Mouse (Mus musculus): ENCODE results near the gene Mrps7. TPM values are rescaled to one million over a fixed set of nuclear protein-coding genes. Genes with fewer than 3 reads are reported as not detected.

Mrps7 gene
- polyA plus RNA-seq, 1 experiment from 2014 or later: 90.4 TPM

DNA sequence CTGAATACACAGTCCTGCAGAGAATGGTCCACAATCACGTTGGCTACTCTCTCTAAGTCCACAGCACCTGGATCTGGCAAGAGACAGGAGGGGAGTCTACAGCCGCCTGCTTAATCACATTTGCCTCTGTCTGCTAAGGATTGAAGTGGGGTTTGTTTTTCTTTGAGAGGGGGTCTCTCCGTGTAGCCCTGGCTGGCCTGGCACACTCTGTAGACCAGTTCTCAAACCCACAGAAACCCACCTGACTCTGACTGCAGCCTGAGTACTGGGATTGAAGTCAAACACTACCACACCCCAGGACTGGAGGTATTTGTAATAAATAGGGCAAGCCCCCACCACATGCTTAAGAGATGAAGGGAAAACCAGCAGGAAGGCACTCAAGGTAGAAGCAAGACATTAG lies 5.9 kb downstream of the Mrps7 start:
- Histone ChIP-seq H3K9me3 (replicated peaks) (no peaks in the 10 kb centered on the region), H3K36me3 (peaks cover 53% of the 10 kb centered on the region), H3K27me3 (replicated peaks) (no peaks in the 10 kb centered on the region), H3K4me1 (replicated peaks) (peaks cover 31% of the 10 kb centered on the region), H3K9ac (0 out of 2 replicates have a peak overlapping the region, but pooled peaks have one; percentile 17), H3K27ac (ENCODE audit: poor library complexity, severe bottlenecking) (no peak overlapping the region), H3K4me3 (no peak overlapping the region), H3K4me2 (no peak overlapping the region)
- no peak for ATAC-seq (ENCODE audit: insufficient number of reproducible peaks, low FRiP score)
- 65% methylated on average over 3 of the region's 3 CpGs for WGBS

DNA sequence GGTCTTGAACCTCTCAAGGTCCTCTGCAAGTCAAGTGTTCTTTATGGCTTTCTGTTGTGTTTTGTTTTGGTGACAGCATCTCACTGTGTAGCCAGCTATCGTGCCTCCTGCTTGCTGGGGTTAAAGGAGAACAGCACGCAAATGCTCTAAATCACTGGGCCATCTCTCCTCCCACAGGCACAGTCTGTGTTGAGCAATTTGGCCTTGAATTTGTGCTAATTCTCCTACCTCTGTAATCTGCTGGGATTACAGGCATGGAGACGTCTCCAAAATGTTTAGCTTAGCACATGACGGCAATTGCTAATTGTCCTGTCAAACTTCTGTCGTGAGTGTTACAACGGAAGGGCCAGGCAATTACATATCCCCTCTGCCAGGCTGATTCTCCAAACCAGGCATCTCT lies 7.4 kb downstream of the Mrps7 start:
- peaks cover 53% of the 10 kb centered on the region for H3K36me3 ChIP-seq
- no peak for ATAC-seq (ENCODE audit: insufficient number of reproducible peaks, low FRiP score)
- no peak overlapping the region for H3K9ac ChIP-seq
- H3K27ac ChIP-seq (ENCODE audit: poor library complexity, severe bottlenecking): no peak overlapping the region
- H3K4me2 ChIP-seq: peak overlapping the region; percentile 84; the same call in 1 of the 2 replicates
- H3K4me1 ChIP-seq (replicated peaks): peaks cover 34% of the 10 kb centered on the region
- H3K9me3 ChIP-seq (replicated peaks): no peaks in the 10 kb centered on the region
- 79% methylated on average over 6 of the region's 6 CpGs for whole genome bisulfite sequencing
- H3K4me3 ChIP-seq: no peak overlapping the region
- H3K27me3 ChIP-seq (replicated peaks): no peaks in the 10 kb centered on the region

- Histone ChIP-seq H3K27ac (ENCODE audit: poor library complexity, severe bottlenecking) (peak overlapping the region; percentile 94; the same call in 1 of the 2 replicates), H3K9me3 (replicated peaks) (no peaks in the 10 kb centered on the region), H3K4me2 (peak overlapping the region; percentile 84), H3K4me1 (replicated peaks) (peaks cover 37% of the 10 kb centered on the region), H3K36me3 (peaks cover 51% of the 10 kb centered on the region), H3K9ac (peak overlapping the region; percentile 83), H3K4me3 (peak overlapping the region; percentile 61), H3K27me3 (replicated peaks) (no peaks in the 10 kb centered on the region)
- WGBS: under 1% methylated on average over 13 of the region's 13 CpGs
- peak; percentile 27; the same call in 1 of the 2 replicates for ATAC-seq (ENCODE audit: insufficient number of reproducible peaks, low FRiP score)
Observed at GRCm38 (mm10) chr11:115612059-115612409, 8.3 kb downstream of the Mrps7 start.

GRCm38 (mm10) chr11:115612410-115613137 lies 8.8 kb downstream of the Mrps7 start, which contains the start of gene Mif4gd:
TSS of gene Mif4gd (minus strand) at chr11:115612969.
- Histone ChIP-seq H3K27me3 (replicated peaks) (no peaks in the 10 kb centered on the region), H3K4me3 (peak within 1 kb of the TSS; percentile 61), H3K36me3 (peaks cover 51% of the 10 kb centered on the region), H3K4me1 (replicated peaks) (peaks cover 39% of the 10 kb centered on the region), H3K9me3 (replicated peaks) (no peaks in the 10 kb centered on the region), H3K9ac (peak within 1 kb of the TSS; percentile 83), H3K27ac (ENCODE audit: poor library complexity, severe bottlenecking) (peak within 1 kb of the TSS; percentile 94), H3K4me2 (peak within 1 kb of the TSS; percentile 84)
- peak; percentile 87 for ATAC-seq (ENCODE audit: insufficient number of reproducible peaks, low FRiP score)
- WGBS: under 1% methylated on average over 80 of the region's 80 CpGs

DNA sequence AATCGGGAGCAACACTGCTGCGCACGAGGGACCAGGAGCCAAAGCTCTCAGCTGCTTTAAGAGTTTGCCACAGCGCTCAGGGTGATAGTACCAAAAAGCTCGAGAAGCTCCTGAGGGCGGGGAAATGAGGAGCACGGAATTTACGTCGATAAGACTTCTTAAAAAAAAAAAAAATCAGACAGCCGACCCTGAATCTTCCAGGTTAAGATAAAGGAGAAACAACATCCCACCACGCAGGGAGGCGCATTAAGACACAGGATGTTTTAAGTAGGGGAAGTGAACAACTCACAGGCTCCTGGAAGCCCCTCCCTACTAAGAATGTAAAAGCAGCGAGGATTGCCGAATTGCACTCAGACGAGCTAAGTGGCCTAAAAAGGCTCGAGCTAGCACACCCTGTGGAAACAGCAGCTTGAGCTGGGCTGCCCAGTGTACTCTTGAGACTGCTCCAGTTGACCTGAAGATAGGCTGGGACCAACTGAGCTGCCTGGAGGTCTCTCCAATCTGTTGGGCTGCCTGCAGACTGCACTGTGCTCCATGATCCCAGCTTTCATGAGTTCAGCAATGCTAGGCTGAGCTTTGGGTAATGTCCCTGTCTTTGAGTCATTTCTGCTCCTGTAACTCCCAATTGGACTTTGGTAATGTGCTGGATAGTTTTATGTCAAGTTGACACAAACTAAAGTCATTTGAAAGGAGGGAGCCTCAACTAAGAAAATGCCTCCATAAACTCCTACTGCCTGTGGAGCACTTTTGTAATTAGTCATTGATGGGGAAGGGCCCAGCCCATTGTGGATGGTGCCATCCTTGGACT lies 9.6 kb downstream of the Mrps7 start:
- under 1% methylated on average over 16 of the region's 16 CpGs for WGBS
- Histone ChIP-seq H3K36me3 (peaks cover 49% of the 10 kb centered on the region), H3K27ac (ENCODE audit: poor library complexity, severe bottlenecking) (peak overlapping the region; percentile 94), H3K4me3 (peak overlapping the region; percentile 61), H3K4me2 (peak overlapping the region; percentile 84), H3K9me3 (replicated peaks) (no peaks in the 10 kb centered on the region), H3K4me1 (replicated peaks) (peaks cover 39% of the 10 kb centered on the region), H3K27me3 (replicated peaks) (no peaks in the 10 kb centered on the region), H3K9ac (peak overlapping the region; percentile 83)
- no peak for ATAC-seq (ENCODE audit: insufficient number of reproducible peaks, low FRiP score)

DNA sequence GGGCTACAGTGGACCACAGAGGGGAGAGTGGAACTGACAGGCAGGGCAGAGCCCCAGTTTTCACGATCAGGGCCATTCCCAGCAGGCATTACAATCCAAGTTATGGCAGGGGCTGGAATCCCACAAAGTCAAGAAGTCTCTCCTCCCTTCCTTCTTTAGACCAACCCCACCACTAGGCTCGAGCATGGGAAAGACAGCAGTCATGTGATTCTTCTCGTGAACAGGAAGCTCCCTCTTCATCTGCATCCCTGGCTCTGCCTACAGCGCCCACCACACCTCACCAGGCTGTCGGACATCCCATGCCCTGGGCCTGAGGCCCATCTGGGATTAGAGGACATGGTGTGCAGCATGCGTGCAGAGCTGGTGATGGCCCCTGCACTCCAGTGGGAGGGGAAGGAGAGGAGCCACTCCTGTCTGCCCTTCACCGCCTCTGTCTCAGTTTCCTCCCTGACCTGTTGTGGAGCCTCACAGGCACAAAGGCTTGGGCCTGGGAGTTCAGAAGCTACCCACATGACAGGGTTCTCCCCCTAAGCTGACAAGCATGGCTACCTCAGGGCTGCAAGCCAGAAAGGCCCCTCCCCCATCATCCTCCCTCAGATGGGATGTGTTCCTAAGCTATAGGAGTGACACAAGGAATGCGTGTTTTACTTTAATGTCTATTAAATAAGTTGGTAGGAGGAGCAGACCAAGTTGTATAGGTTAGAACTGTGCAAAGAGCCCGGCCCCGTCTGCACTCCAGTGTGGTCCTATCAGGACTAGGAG lies 10.8 kb downstream of the Mrps7 start:
- Histone ChIP-seq H3K27me3 (replicated peaks) (no peaks in the 10 kb centered on the region), H3K4me2 (no peak overlapping the region; the same call in 1 of the 2 replicates), H3K9ac (0 out of 2 replicates have a peak overlapping the region, but pooled peaks have one; percentile 32), H3K9me3 (replicated peaks) (no peaks in the 10 kb centered on the region), H3K4me1 (replicated peaks) (peaks cover 39% of the 10 kb centered on the region), H3K36me3 (peaks cover 48% of the 10 kb centered on the region), H3K4me3 (no peak overlapping the region), H3K27ac (ENCODE audit: poor library complexity, severe bottlenecking) (peak overlapping the region; percentile 10; the same call in 1 of the 2 replicates)
- ATAC-seq (ENCODE audit: insufficient number of reproducible peaks, low FRiP score): no peak
- 78% methylated on average over 10 of the region's 10 CpGs for WGBS

- no peaks in the 10 kb centered on the region for H3K9me3 ChIP-seq (replicated peaks)
- no peak for ATAC-seq (ENCODE audit: insufficient number of reproducible peaks, low FRiP score)
- H3K4me1 ChIP-seq (replicated peaks): peaks cover 39% of the 10 kb centered on the region
- peak overlapping the region; percentile 10 for H3K27ac ChIP-seq (ENCODE audit: poor library complexity, severe bottlenecking)
- 0 out of 2 replicates have a peak overlapping the region, but pooled peaks have one; percentile 27 for H3K9ac ChIP-seq
- H3K36me3 ChIP-seq: peaks cover 50% of the 10 kb centered on the region
- 70% methylated on average over 15 of the region's 15 CpGs for WGBS
- H3K27me3 ChIP-seq (replicated peaks): no peaks in the 10 kb centered on the region
- H3K4me2 ChIP-seq: no peak overlapping the region; the same call in 1 of the 2 replicates
- no peak overlapping the region for H3K4me3 ChIP-seq
Observed at GRCm38 (mm10) chr11:115615108-115615825, 11.5 kb downstream of the Mrps7 start.

DNA sequence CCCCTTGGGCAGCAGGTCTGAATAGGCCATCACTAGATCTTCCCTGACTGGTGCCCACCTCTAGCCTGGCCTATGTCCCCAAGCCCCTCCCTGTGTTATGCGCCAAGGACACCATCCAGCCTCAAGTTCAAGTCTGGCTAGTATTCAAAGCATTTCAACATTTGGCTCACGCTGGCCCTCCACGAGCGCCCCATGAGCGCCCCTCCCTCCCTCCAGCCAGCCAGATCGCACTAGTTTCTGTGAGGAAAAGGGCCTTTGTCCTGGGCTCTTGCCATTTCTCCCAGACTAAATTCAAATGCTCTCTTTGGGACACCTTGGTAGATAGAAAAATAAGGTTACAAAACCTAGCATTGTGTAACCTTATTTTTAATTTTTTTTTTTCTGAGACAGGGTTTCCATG lies 12.2 kb downstream of the Mrps7 start:
- Histone ChIP-seq H3K9me3 (replicated peaks) (no peaks in the 10 kb centered on the region), H3K9ac (0 out of 2 replicates have a peak overlapping the region, but pooled peaks have one; percentile 27), H3K27me3 (replicated peaks) (no peaks in the 10 kb centered on the region), H3K4me1 (replicated peaks) (peaks cover 39% of the 10 kb centered on the region), H3K36me3 (peaks cover 56% of the 10 kb centered on the region), H3K4me2 (no peak overlapping the region), H3K4me3 (no peak overlapping the region), H3K27ac (ENCODE audit: poor library complexity, severe bottlenecking) (no peak overlapping the region)
- WGBS: 85% methylated on average over 6 of the region's 6 CpGs
- no peak for ATAC-seq (ENCODE audit: insufficient number of reproducible peaks, low FRiP score)

DNA sequence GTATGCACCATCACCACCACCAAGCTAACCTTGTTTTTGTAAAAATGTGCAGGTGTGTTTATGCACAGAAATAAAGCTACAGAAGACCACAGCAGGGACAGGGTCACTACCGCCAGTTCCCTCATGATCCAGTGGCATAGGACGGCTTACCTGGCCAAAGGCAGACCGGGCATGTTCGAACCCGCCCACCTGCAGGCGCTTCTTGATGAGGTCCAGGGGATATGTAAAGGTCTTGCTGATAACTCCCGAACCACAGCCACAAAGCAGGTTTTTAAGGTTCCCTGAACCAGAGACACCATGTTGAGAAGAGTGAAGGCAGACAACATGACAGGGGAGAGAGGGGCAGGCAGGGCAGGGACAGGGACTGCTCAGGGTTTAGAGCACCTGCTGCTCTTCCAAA lies 12.6 kb downstream of the Mrps7 start:
- Histone ChIP-seq H3K27me3 (replicated peaks) (no peaks in the 10 kb centered on the region), H3K4me3 (no peak overlapping the region), H3K4me1 (replicated peaks) (peaks cover 39% of the 10 kb centered on the region), H3K27ac (ENCODE audit: poor library complexity, severe bottlenecking) (no peak overlapping the region), H3K4me2 (no peak overlapping the region), H3K9me3 (replicated peaks) (no peaks in the 10 kb centered on the region), H3K36me3 (peaks cover 61% of the 10 kb centered on the region), H3K9ac (no peak overlapping the region)
- ATAC-seq (ENCODE audit: insufficient number of reproducible peaks, low FRiP score): no peak
- WGBS: 86% methylated on average over 7 of the region's 7 CpGs

DNA sequence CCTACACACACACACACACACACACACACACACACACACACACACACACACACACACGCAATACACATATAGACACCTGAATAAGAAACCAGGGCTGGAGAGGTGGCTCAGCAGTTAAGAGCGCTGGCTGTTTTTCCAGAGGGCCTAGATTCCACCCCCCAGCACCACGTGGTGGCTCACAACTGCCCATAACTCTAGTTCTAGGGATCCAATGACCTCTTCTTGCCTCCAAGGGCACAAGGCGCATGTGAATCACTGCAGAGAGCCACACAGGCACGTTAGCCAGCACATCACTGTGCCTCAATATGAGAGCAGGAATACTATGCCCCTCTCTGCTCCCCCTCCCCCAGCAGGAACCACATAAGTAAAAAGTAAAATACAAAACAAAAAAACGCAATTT lies 13.2 kb downstream of the Mrps7 start:
- H3K36me3 ChIP-seq: peaks cover 65% of the 10 kb centered on the region
- WGBS: 72% methylated on average over 6 of the region's 6 CpGs
- no peak overlapping the region for H3K9ac ChIP-seq
- no peaks in the 10 kb centered on the region for H3K27me3 ChIP-seq (replicated peaks)
- H3K4me1 ChIP-seq (replicated peaks): peaks cover 35% of the 10 kb centered on the region
- H3K4me2 ChIP-seq: no peak overlapping the region
- H3K27ac ChIP-seq (ENCODE audit: poor library complexity, severe bottlenecking): 0 out of 2 replicates have a peak overlapping the region, but pooled peaks have one; percentile 14
- no peak for ATAC-seq (ENCODE audit: insufficient number of reproducible peaks, low FRiP score)
- no peak overlapping the region for H3K4me3 ChIP-seq
- no peaks in the 10 kb centered on the region for H3K9me3 ChIP-seq (replicated peaks)

All from heart, embryonic 12.5 days (tissue).